Mouse (Mus musculus) embryonic facial prominence, embryonic 15.5 days (tissue): Measurements from ENCODE around the gene Mafb. TPM values are rescaled to one million over a fixed set of nuclear protein-coding genes. Genes with fewer than 3 reads are reported as not detected.

Experiments used
- ATAC-seq: fragments of 200-750 bp; cut with Nextera tagmentation; 2 replicates; pipeline ENCODE4 v1.8.0; 2017; ENCODE audit warnings: low read depth, moderate TSS enrichment; ENCODE audit not compliant: insufficient number of reproducible peaks, low FRiP score, low TSS enrichment
- H3K27ac ChIP-seq: fragments of 300-500 bp; sonication (generic); replicated peaks from 2 replicates; pipeline ENCODE4 v1.5.1; 2015; ENCODE audit warnings: mild to moderate bottlenecking, inconsistent platforms
- H3K27me3 ChIP-seq: fragments of 300-500 bp; sonication (generic); 2 replicates; pipeline ENCODE4 v1.6.1; 2015; ENCODE audit warnings: inconsistent platforms
- H3K36me3 ChIP-seq: fragments of 300-500 bp; sonication (generic); 2 replicates; pipeline ENCODE4 v1.6.1; 2015; ENCODE audit warnings: mild to moderate bottlenecking, inconsistent platforms
- H3K4me1 ChIP-seq: fragments of 300-500 bp; sonication (generic); 2 replicates; pipeline ENCODE4 v1.6.1; 2015; ENCODE audit warnings: inconsistent platforms
- H3K4me2 ChIP-seq: fragments of 300-500 bp; sonication (generic); replicated peaks from 2 replicates; pipeline ENCODE4 v1.6.1; 2015; ENCODE audit warnings: mild to moderate bottlenecking, inconsistent platforms
- H3K4me3 ChIP-seq: fragments of 300-500 bp; sonication (generic); replicated peaks from 2 replicates; pipeline ENCODE4 v1.5.1; 2015; ENCODE audit warnings: mild to moderate bottlenecking, inconsistent platforms
- H3K9ac ChIP-seq: fragments of 300-500 bp; sonication (generic); 2 replicates; pipeline ENCODE4 v1.6.1; 2015; ENCODE audit warnings: inconsistent platforms
- H3K9me3 ChIP-seq: fragments of 300-500 bp; sonication (generic); replicated peaks from 2 replicates; pipeline ENCODE4 v1.6.1; 2016; ENCODE audit warnings: inconsistent platforms
- WGBS: fragments of 180-500 bp; shearing (Covaris S2); methylation state at CpG from one replicate; pipeline ENCODE4 v1.1.7; 2015; 5-methylcytosine and 5-hydroxymethylcytosine counted together
- polyA plus RNA-seq: library from polyadenylated mRNA; unstranded; fragments of >200 nt; fragmentation: Nextera tagmentation; extraction: Ambion mirVana; gene quantifications from 2 replicates; pipeline ENCODE4 v1.2.1, GENCODE M21; 2015

The Mafb gene
- polyA plus RNA-seq, 1 experiment from 2014 or later, result 40.0 TPM

GRCm38 (mm10) chr2:160325105-160325644 is 41.7 kb downstream of the Mafb start:
- no peak overlapping the region for H3K9ac ChIP-seq
- 80% methylated on average over 6 of the region's 6 CpGs for WGBS
- H3K4me3 ChIP-seq, result no peak overlapping the region
- no peak overlapping the region for H3K27ac ChIP-seq
- no peak overlapping the region for H3K4me2 ChIP-seq
- no peaks in the 10 kb centered on the region for H3K9me3 ChIP-seq
- H3K27me3 ChIP-seq, result no peaks in the 10 kb centered on the region
- no peaks in the 10 kb centered on the region for H3K36me3 ChIP-seq
- no peak for ATAC-seq
- no peaks in the 10 kb centered on the region for H3K4me1 ChIP-seq

GRCm38 (mm10) chr2:160321829-160322228 is 45.0 kb downstream of the Mafb start:
- Histone ChIP-seq H3K4me1 (no peaks in the 10 kb centered on the region), H3K9me3 (no peaks in the 10 kb centered on the region), H3K27me3 (no peaks in the 10 kb centered on the region), H3K4me2 (no peak overlapping the region), H3K4me3 (no peak overlapping the region), H3K27ac (no peak overlapping the region), H3K36me3 (no peaks in the 10 kb centered on the region), H3K9ac (no peak overlapping the region)
- WGBS, result 31% methylated on average over 4 of the region's 4 CpGs
- ATAC-seq, result no peak

GRCm38 (mm10) chr2:160318255-160318654 is 48.6 kb downstream of the Mafb start:
- ATAC-seq, result no peak
- 64% methylated on average over 4 of the region's 4 CpGs for WGBS

More at GRCm38 (mm10) chr2:160318255-160318654, 48.6 kb downstream of the Mafb start:
- Histone ChIP-seq H3K9ac (no peak overlapping the region), H3K27ac (no peak overlapping the region), H3K27me3 (no peaks in the 10 kb centered on the region), H3K4me2 (no peak overlapping the region), H3K36me3 (no peaks in the 10 kb centered on the region), H3K4me1 (no peaks in the 10 kb centered on the region), H3K9me3 (no peaks in the 10 kb centered on the region), H3K4me3 (no peak overlapping the region)

Other genes with a start within 250 kb of the Mafb start
- 0.91 and 0.96 TPM in 2 replicates for gene Gm826, start 32.9 kb downstream of the Mafb start, polyA plus RNA-seq